Mouse (Mus musculus): ENCODE measurements around the gene A930002H24Rik. TPM values are rescaled to one million over a fixed set of nuclear protein-coding genes. Genes with fewer than 3 reads are reported as not detected.

A930002H24Rik gene
- total and polyA plus RNA-seq, 3 experiments, result not detected

DNA sequence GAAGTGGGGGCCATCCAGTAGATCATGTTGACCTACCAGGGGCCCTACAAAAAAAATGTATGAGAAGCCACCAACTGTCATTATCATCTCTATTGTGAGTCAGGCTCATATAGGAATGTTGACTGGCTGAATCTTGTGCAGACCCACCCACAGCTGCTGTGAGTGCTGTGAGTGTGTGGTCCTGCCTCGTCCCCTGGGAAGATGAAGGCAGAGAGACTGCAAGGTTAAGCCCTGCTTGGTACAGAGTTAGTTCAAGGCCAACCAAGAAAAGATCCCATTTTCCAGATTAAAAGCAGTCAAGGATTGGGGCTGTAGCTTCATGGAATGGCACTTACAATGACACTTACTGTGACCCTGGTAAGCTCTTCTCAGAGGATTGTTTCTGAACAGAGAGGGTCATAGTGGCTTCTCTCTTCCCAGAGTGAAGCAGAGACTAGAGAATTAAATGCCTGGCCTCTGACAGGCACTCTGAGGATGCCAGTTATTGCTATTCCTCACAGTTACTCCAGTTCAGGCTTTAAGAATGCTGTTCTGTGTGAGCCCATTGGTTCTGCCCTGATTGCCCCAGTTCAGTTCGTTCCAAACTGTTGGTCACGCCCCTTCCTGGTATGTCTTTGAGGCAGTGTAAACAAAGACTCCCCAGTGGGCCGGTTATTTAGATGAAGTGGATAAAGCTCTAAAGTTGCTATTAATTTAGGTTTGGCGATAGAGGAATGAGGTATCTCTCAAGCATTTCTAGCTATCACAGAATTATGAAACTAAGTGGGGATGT lies 34.8 kb downstream of the A930002H24Rik start:
- H3K4me3 ChIP-seq (replicated peaks in 1 of 3; ENCODE audit: low read depth in 2 of 3, low read length in 2 of 3, poor library complexity in 1 of 3), result no peak overlapping the region
- no peak overlapping the region for H3K27ac ChIP-seq (ENCODE audit: insufficient read depth, low read depth)
- H3K9me3 ChIP-seq (replicated peaks; ENCODE audit: low read length), result no peaks in the 10 kb centered on the region
- no peak overlapping the region for H3K9ac ChIP-seq (ENCODE audit: insufficient read depth, low read depth)
- H3K36me3 ChIP-seq (replicated peaks in 1 of 2; ENCODE audit: control insufficient read depth in 1 of 2, insufficient read depth in 1 of 2, low read length in 1 of 2), result no peaks in the 10 kb centered on the region
- H3K79me2 ChIP-seq (replicated peaks; ENCODE audit: control insufficient read depth, extremely low read depth, insufficient read depth, poor library complexity, severe bottlenecking), result no peaks in the 10 kb centered on the region
- TF ChIP-seq ZNF384 (IDR thresholded peaks at IDR 0.05; ENCODE audit: low read depth, low read length), result no peak
- no peak for TF ChIP-seq RAD21 (IDR thresholded peaks at IDR 0.05; ENCODE audit: low read depth, low read length)
- TF ChIP-seq JUND (conservative IDR thresholded peaks at IDR 0.05; ENCODE audit: low read depth, low read length), result no peak
- TF ChIP-seq CTCF (conservative IDR thresholded peaks at IDR 0.05 in 1 of 2, IDR thresholded peaks at IDR 0.05 in 1 of 2; ENCODE audit: low read depth in 2 of 2, low read length in 2 of 2), result no peak
- TF ChIP-seq TBP (conservative IDR thresholded peaks at IDR 0.05; ENCODE audit: low read depth, low read length), result no peak
- TF ChIP-seq JUN (IDR thresholded peaks at IDR 0.05; ENCODE audit: insufficient read depth, low read depth, low read length), result no peak
- TF ChIP-seq UBTF (IDR thresholded peaks at IDR 0.05; ENCODE audit: low read depth, low read length), result no peak
- TF ChIP-seq ELF1 (IDR thresholded peaks at IDR 0.05; ENCODE audit: low read depth, low read length), result no peak
- DNase-seq (ENCODE audit: extremely low read depth), result no peak
- dilution Hi-C loops (cut with MboI; ENCODE audit: extremely low pct_ligation_motif_present, extremely low pct_unique_long_range_greater_than_20kb, low sequenced_read_pairs) (no loop called here), in situ Hi-C loops (cut with MboI; ENCODE audit: low pct_ligation_motif_present, low pct_unique_long_range_greater_than_20kb, low sequenced_read_pairs) (no loop called here)
- peaks cover 4% of the 10 kb centered on the region for H3K27me3 ChIP-seq (replicated peaks)
- H3K4me1 ChIP-seq (ENCODE audit: control insufficient read depth in 1 of 2, insufficient read depth in 2 of 2), result no peaks in the 10 kb centered on the region
- H3K4me2 ChIP-seq (ENCODE audit: insufficient read depth, low read depth, poor library complexity, severe bottlenecking), result no peak overlapping the region

GRCm38 (mm10) chr17:63826767-63827166 lies 36.8 kb downstream of the A930002H24Rik start:
- no peak overlapping the region for H3K9ac ChIP-seq (ENCODE audit: insufficient read depth, low read depth)
- H3K27ac ChIP-seq (ENCODE audit: insufficient read depth, low read depth), result no peak overlapping the region
- no peaks in the 10 kb centered on the region for H3K36me3 ChIP-seq (replicated peaks in 1 of 2; ENCODE audit: control insufficient read depth in 1 of 2, insufficient read depth in 1 of 2, low read length in 1 of 2)
- dilution Hi-C loops (cut with MboI; ENCODE audit: extremely low pct_ligation_motif_present, extremely low pct_unique_long_range_greater_than_20kb, low sequenced_read_pairs), result no loop called here
- no peaks in the 10 kb centered on the region for H3K4me1 ChIP-seq (ENCODE audit: control insufficient read depth in 1 of 2, insufficient read depth in 2 of 2)
- no peaks in the 10 kb centered on the region for H3K9me3 ChIP-seq (replicated peaks; ENCODE audit: low read length)
- no peak for DNase-seq (ENCODE audit: extremely low read depth)
- no peaks in the 10 kb centered on the region for H3K79me2 ChIP-seq (replicated peaks; ENCODE audit: control insufficient read depth, extremely low read depth, insufficient read depth, poor library complexity, severe bottlenecking)
- H3K27me3 ChIP-seq (replicated peaks), result peaks cover 4% of the 10 kb centered on the region
- TF ChIP-seq USF2 (conservative IDR thresholded peaks at IDR 0.05; ENCODE audit: low read depth, low read length) (no peak), SIN3A (IDR thresholded peaks at IDR 0.05; ENCODE audit: low read length) (no peak), JUND (conservative IDR thresholded peaks at IDR 0.05; ENCODE audit: low read depth, low read length) (no peak), USF1 (IDR thresholded peaks at IDR 0.05; ENCODE audit: low read depth, low read length) (no peak), BHLHE40 (IDR thresholded peaks at IDR 0.05; ENCODE audit: low read depth, low read length) (no peak), ELF1 (IDR thresholded peaks at IDR 0.05; ENCODE audit: low read depth, low read length) (no peak), UBTF (IDR thresholded peaks at IDR 0.05; ENCODE audit: low read depth, low read length) (no peak), MEF2A (IDR thresholded peaks at IDR 0.05; ENCODE audit: borderline replicate concordance, low read depth, low read length) (no peak), ZNF384 (IDR thresholded peaks at IDR 0.05; ENCODE audit: low read depth, low read length) (no peak), IRF4 (IDR thresholded peaks at IDR 0.05; ENCODE audit: low read depth, low read length) (no peak), CHD2 (IDR thresholded peaks at IDR 0.05; ENCODE audit: low read length) (no peak), GABPA (IDR thresholded peaks at IDR 0.05; ENCODE audit: insufficient replicate concordance, low read depth, low read length) (no peak)
- in situ Hi-C loops (cut with MboI; ENCODE audit: low pct_ligation_motif_present, low pct_unique_long_range_greater_than_20kb, low sequenced_read_pairs), result no loop called here
- no peak overlapping the region for H3K4me2 ChIP-seq (ENCODE audit: insufficient read depth, low read depth, poor library complexity, severe bottlenecking)
- no peak overlapping the region for H3K4me3 ChIP-seq (replicated peaks in 1 of 3; ENCODE audit: low read depth in 2 of 3, low read length in 2 of 3, poor library complexity in 1 of 3)

All from CH12.LX (cell line).